Mouse (Mus musculus) heart, embryonic 13.5 days (tissue): Measurements from ENCODE around the gene Ceacam12. TPM values are rescaled to one million over a fixed set of nuclear protein-coding genes. Genes with fewer than 3 reads are reported as not detected.
"Not testable (repeated sequence)": the region's sequence is repeated elsewhere in the genome, so short reads cannot be mapped to it uniquely, and the experiment has no call there.

Experiments used
- ATAC-seq: fragments of 200-750 bp; cut with Nextera tagmentation; 2 replicates; pipeline ENCODE4 v1.8.0; 2017; ENCODE audit warnings: moderate TSS enrichment; ENCODE audit not compliant: insufficient number of reproducible peaks, low FRiP score, low TSS enrichment; ENCODE audit errors: extremely low read depth
- H3K27ac ChIP-seq: fragments of 300-500 bp; sonication (generic); replicated peaks from 2 replicates; pipeline ENCODE4 v1.5.1; 2015; ENCODE audit warnings: moderate library complexity, mild to moderate bottlenecking, inconsistent platforms
- H3K27me3 ChIP-seq: fragments of 300-500 bp; sonication (generic); replicated peaks from 2 replicates; pipeline ENCODE4 v1.6.1; 2015; ENCODE audit warnings: mild to moderate bottlenecking, inconsistent platforms
- H3K36me3 ChIP-seq: fragments of 300-500 bp; sonication (generic); 2 replicates; pipeline ENCODE4 v1.6.1; 2015; ENCODE audit warnings: mild to moderate bottlenecking, inconsistent platforms
- H3K4me1 ChIP-seq: fragments of 300-500 bp; sonication (generic); 2 replicates; pipeline ENCODE4 v1.6.1; 2015; ENCODE audit warnings: inconsistent platforms
- H3K4me2 ChIP-seq: fragments of 300-500 bp; sonication (generic); 2 replicates; pipeline ENCODE4 v1.6.1; 2015; ENCODE audit warnings: inconsistent platforms, mild to moderate bottlenecking, moderate library complexity
- H3K4me3 ChIP-seq: fragments of 300-500 bp; sonication (generic); 2 replicates; pipeline ENCODE4 v1.5.1; 2015; ENCODE audit warnings: moderate library complexity, mild to moderate bottlenecking, inconsistent platforms
- H3K9ac ChIP-seq: fragments of 300-500 bp; sonication (generic); 2 replicates; pipeline ENCODE4 v1.6.1; 2015; ENCODE audit warnings: inconsistent platforms, mild to moderate bottlenecking, moderate library complexity
- H3K9me3 ChIP-seq: fragments of 300-500 bp; sonication (generic); 2 replicates; pipeline ENCODE4 v1.6.1; 2016; ENCODE audit warnings: inconsistent platforms
- WGBS: fragments of 180-500 bp; shearing (Covaris S2); methylation state at CpG from one replicate; pipeline ENCODE4 v1.1.7; 2015; ENCODE audit warnings: mixed read lengths; 5-methylcytosine and 5-hydroxymethylcytosine counted together
- microRNA-seq: library from miRNA; unstranded; fragments of <30 nt; microRNA quantifications from one replicate; pipeline ENCODE4, GENCODE M21; 2016
- polyA plus RNA-seq: library from polyadenylated mRNA; unstranded; fragments of >200 nt; fragmentation: Nextera tagmentation; extraction: Ambion mirVana; gene quantifications from 2 replicates; pipeline ENCODE4 v1.2.1, GENCODE M21; 2015

Gene Ceacam12
- polyA plus RNA-seq, result not detected in 2 replicates

- H3K4me3 ChIP-seq, result no peak within 1 kb of the TSS
- no peak within 1 kb of the TSS for H3K9ac ChIP-seq
- no peak within 1 kb of the TSS for H3K27ac ChIP-seq
- peaks cover 76% of the 10 kb centered on the region for H3K9me3 ChIP-seq
- H3K36me3 ChIP-seq, result no peaks in the 10 kb centered on the region
- H3K27me3 ChIP-seq, result no peaks in the 10 kb centered on the region
- WGBS, result 56% methylated on average over 1 of the region's 1 CpGs
- no peaks in the 10 kb centered on the region for H3K4me1 ChIP-seq
- H3K4me2 ChIP-seq, result no peak within 1 kb of the TSS
- ATAC-seq, result no peak
Measured at GRCm38 (mm10) chr7:18065629-18066028, at the start of gene Ceacam12. Gene Ceacam12 (plus strand): TSS chr7:18065929.

DNA sequence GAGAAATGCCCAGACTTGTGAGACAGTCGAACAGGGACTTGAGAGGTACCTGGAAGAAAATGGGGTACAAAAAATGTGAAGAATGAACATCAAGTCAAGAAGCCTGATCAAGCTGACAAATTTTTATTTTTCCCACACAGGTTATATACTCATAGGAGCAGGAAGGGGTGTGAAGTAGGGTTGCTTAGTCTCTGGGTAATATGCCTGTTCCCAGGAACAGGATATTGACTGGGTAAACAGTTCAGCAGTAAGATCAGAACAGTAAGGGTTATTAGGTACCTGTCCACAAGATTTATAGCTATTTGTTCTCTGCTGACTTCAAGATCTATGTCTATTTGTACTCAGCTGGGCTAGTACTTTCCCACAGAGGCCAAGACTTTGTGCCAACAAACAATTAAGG lies 8.1 kb downstream of the Ceacam12 start:
- H3K4me2 ChIP-seq, H3K36me3 ChIP-seq, H3K9ac ChIP-seq, H3K4me1 ChIP-seq, H3K27me3 ChIP-seq, H3K27ac ChIP-seq, H3K4me3 ChIP-seq, ATAC-seq: not testable (repeated sequence)
- peaks cover 59% of the 10 kb centered on the region for H3K9me3 ChIP-seq
- WGBS, result 58% methylated on average over 1 of the region's 1 CpGs

DNA sequence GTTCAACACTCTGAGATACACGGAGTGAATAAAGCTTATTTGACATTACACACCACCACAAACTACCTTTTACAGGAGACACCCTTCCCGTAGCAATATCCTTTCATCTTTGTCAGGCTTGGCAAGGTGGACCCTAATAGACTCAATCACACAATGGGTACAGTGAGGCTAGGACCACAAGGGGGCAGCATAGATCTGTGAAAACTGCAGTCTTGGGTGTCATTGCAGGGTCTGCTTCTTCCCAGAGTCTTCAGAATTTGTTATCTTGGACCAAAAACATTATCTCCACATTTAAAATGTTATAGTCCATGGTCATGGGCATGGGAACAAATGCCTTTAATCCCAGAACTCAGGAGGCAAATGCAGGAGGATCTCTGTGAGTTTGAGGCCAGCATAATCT lies 35.1 kb downstream of the Ceacam12 start:
- Histone ChIP-seq H3K9me3 (peaks cover 52% of the 10 kb centered on the region), H3K27me3 (no peaks in the 10 kb centered on the region), H3K27ac (no peak overlapping the region), H3K4me3 (no peak overlapping the region), H3K4me2 (no peak overlapping the region), H3K9ac (no peak overlapping the region), H3K4me1 (no peaks in the 10 kb centered on the region), H3K36me3 (no peaks in the 10 kb centered on the region)
- no peak for ATAC-seq
- 23% methylated on average over 2 of the region's 2 CpGs for WGBS

Small RNA genes lying within 50 kb of the gene (microRNA-seq; reads per million reads assigned to microRNA genes)
- not detected for gene Gm22414

Other genes starting within 250 kb of the Ceacam12 start
- not detected in 2 replicates for gene Gm5155, start 194.2 kb upstream of the Ceacam12 start, polyA plus RNA-seq
- gene Ceacam11, start 93.8 kb upstream of the Ceacam12 start, polyA plus RNA-seq, result not detected in 2 replicates
- not detected in 2 replicates for gene Ceacam13, start 56.0 kb upstream of the Ceacam12 start, polyA plus RNA-seq
- not detected in 2 replicates for gene Igfl3, start 110.6 kb downstream of the Ceacam12 start, polyA plus RNA-seq
- not detected in 2 replicates for gene Mill1, start 179.4 kb downstream of the Ceacam12 start, polyA plus RNA-seq